Mouse (Mus musculus) olfactory bulb, adult 2 months (tissue): ENCODE data around the gene Tmem254b.
"Not testable (repeated sequence)": the region's sequence is repeated elsewhere in the genome, so short reads cannot be mapped to it uniquely, and the experiment has no call there.

Source experiments
- CTCF ChIP-seq: fragments of 200-500 bp; IDR thresholded peaks from 2 replicates; pipeline ENCODE4 v1.5.1; 2012; ENCODE audit warnings: low read depth, mild to moderate bottlenecking, low read length, moderate library complexity; ENCODE audit not compliant: insufficient read depth
- POLR2A ChIP-seq: fragments of 200-500 bp; IDR thresholded peaks from 2 replicates; pipeline ENCODE4 v1.6.1; 2012; ENCODE audit warnings: mild to moderate bottlenecking, low read depth, low read length, moderate library complexity; ENCODE audit not compliant: insufficient read depth

- TF ChIP-seq CTCF, POLR2A: not testable (repeated sequence)
Observed at GRCm38 (mm10) chr14:26181660-26182059, 25.2 kb downstream of the Tmem254b start.
